Mouse (Mus musculus): ENCODE measurements around the gene Zfp853. TPM values are rescaled to one million over a fixed set of nuclear protein-coding genes. Genes with fewer than 3 reads are reported as not detected.

Zfp853 gene
- polyA plus RNA-seq, 1 experiment from 2014 or later: not detected

DNA sequence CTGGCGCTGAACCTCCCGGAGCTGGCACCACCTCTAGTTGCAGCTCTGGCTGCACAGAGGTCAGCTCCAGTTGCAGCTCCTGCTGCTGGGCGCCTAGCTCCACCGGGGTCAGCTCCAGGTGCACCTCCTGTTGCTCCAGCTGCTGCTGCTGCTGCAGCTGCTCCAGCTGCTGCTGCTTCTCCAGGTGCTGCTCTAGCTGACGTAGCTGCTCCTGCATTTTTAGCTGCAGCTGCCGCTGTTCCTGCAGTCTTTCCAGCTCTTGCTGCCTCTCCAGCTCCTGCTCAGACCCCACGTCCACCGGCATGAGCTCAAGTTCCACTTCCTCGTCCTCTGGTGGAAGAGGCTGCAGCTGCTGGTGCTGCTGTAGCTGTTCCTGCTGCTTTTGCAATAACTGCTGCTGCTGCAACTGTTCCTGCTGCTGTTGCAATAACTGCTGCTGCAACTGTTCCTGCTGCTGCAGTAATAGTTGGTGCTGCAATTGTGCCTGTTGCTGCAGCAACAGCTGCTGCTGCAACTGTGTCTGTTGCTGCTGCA, 5.0 kb downstream of the Zfp853 start:
- 0 out of 2 replicates have a peak overlapping the region, but pooled peaks have one; percentile 38 for H3K4me2 ChIP-seq (replicated peaks; ENCODE audit: low read depth, low read length)
- peaks cover 39% of the 10 kb centered on the region for H3K27me3 ChIP-seq (replicated peaks; ENCODE audit: insufficient read depth, low read length)
- no peak for DNase-seq (ENCODE audit: low spot score)
- H3K9me3 ChIP-seq (ENCODE audit: low read length): no peaks in the 10 kb centered on the region
- H3K27ac ChIP-seq (ENCODE audit: low read length): no peak overlapping the region
- peaks cover 5% of the 10 kb centered on the region; the same call in 1 of the 2 replicates for H3K4me1 ChIP-seq (ENCODE audit: insufficient read depth, low read depth, low read length)
- no peak overlapping the region for H3K4me3 ChIP-seq (ENCODE audit: low read depth, low read length)
- 16% methylated on average over 9 of the region's 9 CpGs for WGBS
- H3K36me3 ChIP-seq (ENCODE audit: insufficient read depth, low read length): no peaks in the 10 kb centered on the region
- TF ChIP-seq CTCF (IDR thresholded peaks at IDR 0.05) (no peak), EP300 (IDR thresholded peaks at IDR 0.05) (no peak)
- no peak overlapping the region for H3K9ac ChIP-seq (replicated peaks; ENCODE audit: low read depth)
- ATAC-seq: no peak

DNA sequence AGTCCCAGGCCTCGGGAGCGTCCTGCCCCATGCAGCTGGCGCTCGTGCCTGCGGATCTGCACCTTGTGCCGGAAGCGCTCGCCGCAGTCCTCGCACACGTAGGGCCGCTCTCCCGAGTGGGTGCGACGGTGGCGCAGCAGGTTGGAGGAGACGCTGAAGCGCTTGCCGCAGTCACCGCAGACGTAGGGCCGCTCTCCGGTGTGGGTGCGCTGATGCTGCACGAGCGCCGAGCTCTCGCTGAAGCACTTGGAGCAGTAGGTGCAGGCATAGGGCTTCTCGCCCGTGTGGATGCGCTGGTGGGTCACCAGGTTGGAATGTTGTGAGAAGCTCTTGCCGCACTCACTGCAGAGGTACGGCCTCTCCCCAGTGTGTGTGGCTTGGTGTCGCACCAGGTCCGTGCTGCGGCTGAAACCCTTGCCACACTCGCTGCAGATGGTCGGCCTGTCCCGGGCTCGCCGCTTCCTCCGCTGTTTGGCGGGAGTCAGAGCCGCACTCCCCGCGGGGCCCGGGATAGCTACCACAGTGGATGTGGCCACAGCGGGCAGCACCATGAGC, 5.6 kb downstream of the Zfp853 start:
- no peaks in the 10 kb centered on the region for H3K9me3 ChIP-seq (ENCODE audit: low read length)
- peaks cover 5% of the 10 kb centered on the region; the same call in 1 of the 2 replicates for H3K4me1 ChIP-seq (ENCODE audit: insufficient read depth, low read depth, low read length)
- TF ChIP-seq CTCF (IDR thresholded peaks at IDR 0.05) (no peak), EP300 (IDR thresholded peaks at IDR 0.05) (no peak)
- no peak overlapping the region for H3K27ac ChIP-seq (ENCODE audit: low read length)
- no peak overlapping the region for H3K9ac ChIP-seq (replicated peaks; ENCODE audit: low read depth)
- H3K27me3 ChIP-seq (replicated peaks; ENCODE audit: insufficient read depth, low read length): peaks cover 34% of the 10 kb centered on the region
- H3K4me2 ChIP-seq (replicated peaks; ENCODE audit: low read depth, low read length): peak overlapping the region; percentile 38
- H3K4me3 ChIP-seq (ENCODE audit: low read depth, low read length): peak overlapping the region; percentile 2; the same call in 1 of the 2 replicates
- WGBS: 4% methylated on average over 43 of the region's 48 CpGs
- ATAC-seq (no peak; the same call in 1 of the 2 replicates), DNase-seq (ENCODE audit: low spot score) (no peak)
- H3K36me3 ChIP-seq (ENCODE audit: insufficient read depth, low read length): no peaks in the 10 kb centered on the region

DNA sequence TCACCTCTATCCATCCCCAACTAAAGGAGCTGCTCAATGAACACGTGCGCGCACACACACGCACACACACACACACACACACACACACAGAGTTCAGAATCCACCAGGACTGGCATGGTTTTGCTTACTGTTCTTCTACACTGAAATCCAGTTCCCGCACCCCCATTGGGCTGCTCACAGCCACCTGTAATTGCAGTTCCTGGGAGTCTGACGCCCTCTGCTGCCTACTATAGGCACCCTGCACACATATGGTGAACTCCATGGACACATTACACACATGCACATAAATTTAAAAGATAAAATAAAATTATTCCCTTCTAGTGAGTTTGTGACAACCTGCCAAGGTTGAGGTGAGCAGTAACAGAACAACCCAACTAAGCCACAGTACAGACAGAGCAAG, 8.7 kb downstream of the Zfp853 start:
- ATAC-seq (no peak), DNase-seq (ENCODE audit: low spot score) (no peak)
- Histone ChIP-seq H3K27me3 (replicated peaks; ENCODE audit: insufficient read depth, low read length) (peaks cover 27% of the 10 kb centered on the region), H3K4me3 (ENCODE audit: low read depth, low read length) (no peak overlapping the region), H3K9me3 (ENCODE audit: low read length) (no peaks in the 10 kb centered on the region), H3K9ac (replicated peaks; ENCODE audit: low read depth) (no peak overlapping the region), H3K27ac (ENCODE audit: low read length) (no peak overlapping the region), H3K4me2 (replicated peaks; ENCODE audit: low read depth, low read length) (no peak overlapping the region), H3K4me1 (ENCODE audit: insufficient read depth, low read depth, low read length) (peaks cover 5% of the 10 kb centered on the region; the same call in 1 of the 2 replicates), H3K36me3 (ENCODE audit: insufficient read depth, low read length) (no peaks in the 10 kb centered on the region)
- peak; percentile 53 for TF ChIP-seq CTCF (IDR thresholded peaks at IDR 0.05)
- no peak for TF ChIP-seq EP300 (IDR thresholded peaks at IDR 0.05)
- WGBS: 55% methylated on average over 6 of the region's 6 CpGs

- Histone ChIP-seq H3K9ac (replicated peaks; ENCODE audit: low read depth) (no peak overlapping the region), H3K27me3 (replicated peaks; ENCODE audit: insufficient read depth, low read length) (no peaks in the 10 kb centered on the region), H3K4me3 (ENCODE audit: low read depth, low read length) (no peak overlapping the region), H3K4me2 (replicated peaks; ENCODE audit: low read depth, low read length) (no peak overlapping the region), H3K36me3 (ENCODE audit: insufficient read depth, low read length) (no peaks in the 10 kb centered on the region), H3K9me3 (ENCODE audit: low read length) (no peaks in the 10 kb centered on the region), H3K27ac (ENCODE audit: low read length) (no peak overlapping the region), H3K4me1 (ENCODE audit: insufficient read depth, low read depth, low read length) (no peaks in the 10 kb centered on the region)
- ATAC-seq: no peak
- DNase-seq (ENCODE audit: low spot score): no peak
- WGBS: 36% methylated on average over 10 of the region's 10 CpGs
- no peak for TF ChIP-seq CTCF (IDR thresholded peaks at IDR 0.05)
- TF ChIP-seq EP300 (IDR thresholded peaks at IDR 0.05): no peak
These were observed 14.2 kb downstream of the Zfp853 start for GRCm38 (mm10) chr5:143279247-143279646.

- no peak overlapping the region for H3K27ac ChIP-seq (ENCODE audit: low read length)
- H3K4me1 ChIP-seq (ENCODE audit: insufficient read depth, low read depth, low read length): no peaks in the 10 kb centered on the region
- TF ChIP-seq CTCF (IDR thresholded peaks at IDR 0.05) (no peak), EP300 (IDR thresholded peaks at IDR 0.05) (no peak)
- no peak for ATAC-seq
- H3K9me3 ChIP-seq (ENCODE audit: low read length): no peaks in the 10 kb centered on the region
- DNase-seq (ENCODE audit: low spot score): no peak
- H3K4me2 ChIP-seq (replicated peaks; ENCODE audit: low read depth, low read length): no peak overlapping the region
- H3K27me3 ChIP-seq (replicated peaks; ENCODE audit: insufficient read depth, low read length): no peaks in the 10 kb centered on the region
- H3K4me3 ChIP-seq (ENCODE audit: low read depth, low read length): no peak overlapping the region
- no peak overlapping the region for H3K9ac ChIP-seq (replicated peaks; ENCODE audit: low read depth)
- 53% methylated on average over 5 of the region's 5 CpGs for WGBS
- H3K36me3 ChIP-seq (ENCODE audit: insufficient read depth, low read length): no peaks in the 10 kb centered on the region
These were observed 17.7 kb downstream of the Zfp853 start for GRCm38 (mm10) chr5:143275761-143276160.

DNA sequence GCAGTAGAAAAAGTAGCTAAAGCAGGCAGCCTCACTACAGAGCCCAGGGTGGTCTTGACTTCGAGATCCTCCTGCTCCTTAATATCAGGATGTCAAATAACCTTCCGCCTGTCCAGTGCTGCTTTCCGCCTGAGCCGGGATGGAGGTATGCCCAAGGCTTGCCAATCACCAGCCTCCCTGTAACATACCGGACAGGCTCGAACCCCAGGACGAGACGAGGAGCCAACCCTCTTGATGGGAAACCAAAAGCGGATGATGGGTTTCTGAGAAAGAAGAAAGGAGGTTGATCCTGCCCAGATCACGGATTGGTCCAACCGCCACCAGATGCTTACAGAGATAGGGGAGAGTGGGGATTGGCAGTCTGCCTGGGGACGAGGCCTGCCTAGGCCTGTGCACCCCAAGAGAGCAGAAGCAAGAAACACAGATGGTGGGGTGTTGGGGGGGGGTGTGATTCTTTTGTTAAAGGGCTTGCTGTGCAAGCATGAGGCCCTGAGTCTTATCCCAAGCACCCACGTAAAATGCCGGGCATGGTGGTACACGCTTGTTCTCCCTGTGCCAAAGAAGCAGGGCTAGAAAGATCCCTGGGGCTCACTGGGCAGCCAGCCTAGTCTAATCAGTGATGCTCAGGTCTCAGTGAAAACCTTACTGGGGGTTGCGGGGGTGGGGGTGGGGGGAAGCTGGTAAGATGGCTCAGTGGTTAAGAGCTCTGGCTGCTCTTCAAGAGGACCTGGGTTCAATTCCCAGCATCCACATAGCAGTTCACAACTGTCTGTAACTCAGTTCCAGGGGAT, 20.7 kb downstream of the Zfp853 start:
- H3K36me3 ChIP-seq (ENCODE audit: insufficient read depth, low read length): no peaks in the 10 kb centered on the region
- H3K9ac ChIP-seq (replicated peaks; ENCODE audit: low read depth): no peak overlapping the region
- H3K27me3 ChIP-seq (replicated peaks; ENCODE audit: insufficient read depth, low read length): no peaks in the 10 kb centered on the region
- TF ChIP-seq EP300 (IDR thresholded peaks at IDR 0.05): no peak
- TF ChIP-seq CTCF (IDR thresholded peaks at IDR 0.05): no peak
- 89% methylated on average over 16 of the region's 16 CpGs for WGBS
- DNase-seq (ENCODE audit: low spot score) (no peak), ATAC-seq (no peak)
- H3K9me3 ChIP-seq (ENCODE audit: low read length): no peaks in the 10 kb centered on the region
- H3K4me3 ChIP-seq (ENCODE audit: low read depth, low read length): no peak overlapping the region
- H3K4me1 ChIP-seq (ENCODE audit: insufficient read depth, low read depth, low read length): no peaks in the 10 kb centered on the region
- no peak overlapping the region for H3K4me2 ChIP-seq (replicated peaks; ENCODE audit: low read depth, low read length)
- no peak overlapping the region for H3K27ac ChIP-seq (ENCODE audit: low read length)

All from lung, postnatal 0 days (tissue).